Mouse (Mus musculus) hindbrain, embryonic 12.5 days (tissue): ENCODE results near the gene Gm47841. TPM values are rescaled to one million over a fixed set of nuclear protein-coding genes. Genes with fewer than 3 reads are reported as not detected.
A peak's percentile ranks its signal among the peaks of the same experiment; 100 is the strongest.

ENCODE experiments used
- ATAC-seq: fragments of 200-750 bp; cut with Nextera tagmentation; 2 replicates; pipeline ENCODE4 v1.8.0; 2017; ENCODE audit warnings: moderate TSS enrichment; ENCODE audit not compliant: low FRiP score
- H3K27ac ChIP-seq: fragments of 300-500 bp; sonication (generic); 2 replicates; pipeline ENCODE4 v1.5.1; 2016; ENCODE audit warnings: mild to moderate bottlenecking
- H3K27me3 ChIP-seq: fragments of 300-500 bp; sonication (generic); 2 replicates; pipeline ENCODE4 v1.6.1; 2016; ENCODE audit warnings: mild to moderate bottlenecking
- H3K36me3 ChIP-seq: fragments of 300-500 bp; sonication (generic); 2 replicates; pipeline ENCODE4 v1.6.1; 2016; ENCODE audit warnings: mild to moderate bottlenecking
- H3K4me1 ChIP-seq: fragments of 300-500 bp; sonication (generic); 2 replicates; pipeline ENCODE4 v1.6.1; 2016
- H3K4me2 ChIP-seq: fragments of 300-500 bp; sonication (generic); replicated peaks from 2 replicates; pipeline ENCODE4 v1.6.1; 2016; ENCODE audit warnings: mild to moderate bottlenecking
- H3K4me3 ChIP-seq: fragments of 300-500 bp; sonication (generic); 2 replicates; pipeline ENCODE4 v1.5.1; 2016; ENCODE audit warnings: mild to moderate bottlenecking
- H3K9ac ChIP-seq: fragments of 300-500 bp; sonication (generic); 2 replicates; pipeline ENCODE4 v1.6.1; 2016; ENCODE audit warnings: mild to moderate bottlenecking, moderate library complexity
- H3K9me3 ChIP-seq: fragments of 300-500 bp; sonication (generic); replicated peaks from 2 replicates; pipeline ENCODE4 v1.6.1; 2016; ENCODE audit warnings: mild to moderate bottlenecking
- WGBS: fragments of 180-500 bp; shearing (Covaris S2); methylation state at CpG from one replicate; pipeline ENCODE4 v1.1.7; 2016; 5-methylcytosine and 5-hydroxymethylcytosine counted together
- polyA plus RNA-seq: library from polyadenylated mRNA; unstranded; fragments of >200 nt; fragmentation: Nextera tagmentation; extraction: Ambion mirVana; gene quantifications from 2 replicates; pipeline ENCODE4 v1.2.1, GENCODE M21; 2016

The Gm47841 gene
- polyA plus RNA-seq, 1 experiment from 2014 or later = not detected

- no peak overlapping the region for H3K27ac ChIP-seq
Measured at GRCm38 (mm10) chr15:101081035-101081548, 33.9 kb upstream of the Gm47841 start.

DNA sequence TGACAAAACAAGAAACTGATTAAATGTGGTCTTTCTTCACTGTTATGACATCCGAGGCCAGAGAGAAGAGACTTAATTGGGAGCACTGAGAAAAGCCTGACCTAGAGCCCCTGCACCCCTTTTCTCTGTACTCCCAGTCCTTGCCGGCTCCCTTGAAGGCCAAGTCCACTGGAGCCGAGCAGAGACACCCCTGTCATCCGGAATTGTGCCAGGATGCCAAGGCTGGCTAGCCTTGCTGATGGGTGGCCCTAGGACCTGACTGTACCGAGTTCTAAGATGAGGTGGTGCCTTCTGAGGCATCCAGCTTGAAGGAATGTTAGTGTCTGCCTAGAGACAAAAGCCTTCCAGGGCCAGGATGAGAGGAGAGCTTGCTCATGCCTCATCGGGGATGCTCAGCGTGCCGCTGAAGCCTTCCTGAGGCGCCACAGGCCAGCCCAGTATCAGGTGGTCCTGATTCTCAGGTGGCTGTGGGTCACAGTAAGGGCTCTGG is 32.9 kb upstream of the Gm47841 start:
- H3K4me3 ChIP-seq = no peak overlapping the region
- 76% methylated on average over 9 of the region's 9 CpGs for WGBS
- H3K27me3 ChIP-seq = 0 out of 2 replicates have a peak, but pooled peaks cover 7% of the 10 kb centered on the region
- no peak overlapping the region for H3K9ac ChIP-seq
- ATAC-seq = no peak
- peaks cover 57% of the 10 kb centered on the region for H3K4me1 ChIP-seq
- H3K9me3 ChIP-seq = no peaks in the 10 kb centered on the region
- H3K36me3 ChIP-seq = no peaks in the 10 kb centered on the region
- no peak overlapping the region for H3K27ac ChIP-seq
- H3K4me2 ChIP-seq = no peak overlapping the region

More at GRCm38 (mm10) chr15:101081035-101081548, 33.9 kb upstream of the Gm47841 start:
- H3K4me1 ChIP-seq = peaks cover 47% of the 10 kb centered on the region
- 0 out of 2 replicates have a peak, but pooled peaks cover 7% of the 10 kb centered on the region for H3K27me3 ChIP-seq
- no peak for ATAC-seq
- no peaks in the 10 kb centered on the region for H3K36me3 ChIP-seq
- WGBS = 73% methylated on average over 7 of the region's 7 CpGs
- no peak overlapping the region for H3K4me3 ChIP-seq
- no peaks in the 10 kb centered on the region for H3K9me3 ChIP-seq
- no peak overlapping the region for H3K9ac ChIP-seq
- no peak overlapping the region for H3K4me2 ChIP-seq

DNA sequence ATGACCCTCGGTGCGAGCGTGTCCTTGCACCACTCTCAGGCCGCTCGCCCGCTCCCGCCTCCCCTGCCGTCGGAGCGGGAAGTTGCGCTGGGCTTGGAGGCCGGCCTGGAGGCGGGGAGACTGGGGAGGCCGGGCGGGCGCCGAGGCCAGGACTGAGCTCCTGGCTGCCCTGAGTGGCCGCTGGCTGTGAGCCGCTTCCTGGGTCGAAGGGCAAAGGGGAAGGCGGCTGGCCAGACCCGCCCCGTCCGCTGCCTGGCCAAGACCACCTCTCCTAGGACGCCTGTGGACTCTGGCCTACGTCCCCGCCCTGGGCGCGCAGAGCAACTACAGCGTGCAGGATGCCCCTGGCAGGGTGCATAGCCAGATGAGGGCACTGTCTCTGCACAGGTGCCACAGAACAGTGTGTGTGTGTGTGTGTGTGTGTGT is 31.5 kb upstream of the Gm47841 start:
- H3K4me3 ChIP-seq = peak overlapping the region; percentile 97
- peak overlapping the region; percentile 97 for H3K27ac ChIP-seq
- peak; percentile 52 for ATAC-seq
- H3K4me1 ChIP-seq = peaks cover 66% of the 10 kb centered on the region
- 0 out of 2 replicates have a peak, but pooled peaks cover 7% of the 10 kb centered on the region for H3K27me3 ChIP-seq
- H3K4me2 ChIP-seq = peak overlapping the region; percentile 87
- peak overlapping the region; percentile 99 for H3K9ac ChIP-seq
- under 1% methylated on average over 29 of the region's 30 CpGs for WGBS
- 0 out of 2 replicates have a peak, but pooled peaks cover under 1% of the 10 kb centered on the region for H3K36me3 ChIP-seq
- H3K9me3 ChIP-seq = no peaks in the 10 kb centered on the region

DNA sequence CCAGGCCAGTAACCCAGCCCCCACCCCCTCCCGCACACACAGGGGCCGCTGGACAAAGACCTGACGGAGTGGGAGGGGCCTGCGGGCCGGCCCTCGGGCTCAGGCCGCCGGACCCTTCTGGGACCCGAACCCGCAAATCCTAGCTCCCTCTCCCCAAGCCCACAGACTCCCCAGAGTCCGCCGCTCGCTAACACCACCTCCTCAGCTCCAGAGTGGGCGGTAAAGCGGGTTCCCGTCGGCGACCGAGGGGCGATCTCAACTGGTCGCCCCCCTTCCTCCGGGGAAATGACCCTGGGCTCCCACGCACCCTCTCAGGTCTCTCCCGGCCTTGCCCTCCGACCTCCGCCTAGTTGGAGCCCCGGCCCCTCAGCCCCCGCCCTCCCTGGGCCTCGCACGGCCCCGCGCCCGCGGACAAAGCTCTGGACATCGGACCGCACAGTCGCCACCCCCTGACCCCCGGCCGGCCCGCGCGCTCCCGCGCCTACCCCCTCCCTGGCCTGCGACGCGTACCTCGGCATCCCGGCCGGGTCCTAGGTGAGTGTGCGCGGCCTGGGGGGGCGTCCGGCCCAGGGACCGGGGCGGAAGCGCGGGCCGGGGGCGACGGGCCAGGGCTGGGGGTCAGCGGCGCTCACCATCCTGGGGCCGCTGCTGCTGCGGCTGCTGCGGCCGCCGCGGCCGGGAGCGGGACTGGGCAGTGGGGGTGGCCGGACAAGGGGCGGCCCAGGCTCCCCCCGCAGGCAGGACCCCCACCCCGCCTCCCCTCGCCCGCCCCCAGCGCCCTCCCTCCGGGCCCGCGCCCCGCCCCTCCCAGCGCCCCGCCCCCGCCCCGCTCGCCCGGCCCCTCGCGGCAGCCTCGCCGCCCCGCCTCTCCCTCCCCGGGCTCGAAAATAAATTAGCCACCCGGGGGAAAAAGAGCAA is 30.9 kb upstream of the Gm47841 start, which contains the start of gene Fignl2:
TSS of gene Fignl2 (minus strand) at position 755 of the 918 bp plus-strand sequence.
- peaks cover 66% of the 10 kb centered on the region for H3K4me1 ChIP-seq
- 0 out of 2 replicates have a peak, but pooled peaks cover 4% of the 10 kb centered on the region for H3K36me3 ChIP-seq
- peak; percentile 15 for ATAC-seq
- peak within 1 kb of the TSS; percentile 97 for H3K27ac ChIP-seq
- H3K9ac ChIP-seq = peak within 1 kb of the TSS; percentile 99
- H3K9me3 ChIP-seq = no peaks in the 10 kb centered on the region
- H3K4me3 ChIP-seq = peak within 1 kb of the TSS; percentile 97
- 0 out of 2 replicates have a peak, but pooled peaks cover 7% of the 10 kb centered on the region for H3K27me3 ChIP-seq
- WGBS = under 1% methylated on average over 75 of the region's 96 CpGs
- H3K4me2 ChIP-seq = peak within 1 kb of the TSS; percentile 87

DNA sequence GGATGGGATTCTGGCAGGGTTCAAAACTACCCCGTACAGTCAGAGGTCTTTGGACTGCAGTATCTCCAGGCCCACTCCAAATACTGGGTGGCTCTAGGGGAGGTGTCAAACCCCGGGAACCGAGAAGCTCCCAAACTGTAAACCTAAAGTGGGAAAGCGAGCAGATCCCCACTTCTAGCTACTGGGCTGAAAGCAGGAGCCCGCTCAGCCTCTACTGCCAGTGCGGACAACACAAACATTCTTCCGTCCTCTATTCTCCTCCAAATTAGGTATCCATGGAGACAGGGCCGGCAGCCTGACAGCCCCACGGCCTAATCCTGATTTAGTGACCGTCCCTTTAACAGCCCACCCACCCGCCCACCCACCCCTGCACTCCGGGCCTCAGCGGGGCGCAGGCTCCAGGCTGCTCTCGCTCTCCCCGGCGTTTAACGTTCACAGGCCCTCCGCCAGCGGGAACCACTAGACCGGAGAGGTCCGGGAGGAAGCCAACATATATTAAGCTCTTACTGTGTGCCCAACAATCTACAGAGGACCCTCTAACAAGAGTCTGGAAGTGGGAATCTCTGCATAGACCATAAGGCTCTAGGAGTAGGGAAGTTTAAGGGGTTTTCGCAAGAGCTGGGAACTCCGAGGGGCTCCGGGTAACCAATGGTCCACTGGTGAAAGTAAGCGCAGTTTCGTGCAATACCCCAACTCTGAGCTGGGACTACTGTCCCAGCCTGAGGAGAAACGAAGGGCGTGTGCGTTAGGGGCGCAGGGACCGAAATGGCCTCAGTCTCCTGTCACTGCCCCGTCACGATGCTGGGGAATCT is 30.0 kb upstream of the Gm47841 start:
- H3K4me1 ChIP-seq = peaks cover 64% of the 10 kb centered on the region

DNA sequence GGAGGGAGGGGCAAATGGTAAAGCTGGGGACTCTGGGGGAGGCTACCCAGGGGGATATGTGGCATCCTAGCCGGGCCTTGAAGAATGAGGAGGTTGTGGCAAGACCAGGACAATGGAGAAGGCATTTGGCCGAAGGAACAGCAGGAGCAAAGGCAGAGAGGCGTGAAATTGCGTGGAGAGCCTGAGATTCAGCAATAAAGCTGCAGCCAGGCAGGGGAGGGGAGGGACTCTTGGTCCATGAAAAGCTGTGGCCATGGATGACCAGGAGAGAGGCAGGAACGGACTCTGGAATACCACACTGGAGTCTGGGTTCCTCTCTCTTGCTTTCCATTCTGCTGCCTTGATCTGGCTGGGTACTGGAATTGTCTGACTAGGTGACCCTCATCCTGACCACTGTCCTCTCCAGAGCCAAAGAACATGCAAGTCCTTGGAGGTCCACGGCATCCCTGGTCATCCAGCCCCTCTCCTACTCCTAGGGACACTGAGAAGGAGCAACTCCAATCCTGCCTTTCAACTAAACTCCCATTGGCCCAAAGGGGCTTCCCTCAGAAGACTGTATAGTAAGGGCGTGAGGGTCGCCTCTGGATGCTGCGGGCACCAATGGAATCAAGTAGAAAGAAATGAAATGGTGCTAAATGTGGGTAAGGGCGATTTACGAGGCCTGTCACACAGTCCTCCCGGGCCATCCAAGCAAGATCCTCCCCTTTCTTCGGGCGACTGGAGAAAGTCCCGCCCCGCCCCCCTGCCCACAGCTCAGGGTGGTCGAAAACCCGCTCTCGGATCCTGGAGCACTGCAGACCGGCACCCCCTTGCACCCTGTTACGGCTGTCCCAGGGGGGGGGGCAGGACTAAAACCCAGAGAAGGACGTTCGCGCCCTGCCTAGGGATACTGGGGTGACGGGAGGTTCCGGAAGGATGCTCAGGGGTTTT is 29.1 kb upstream of the Gm47841 start:
- peak; percentile 62 for ATAC-seq
- Histone ChIP-seq H3K4me2 (peak overlapping the region; percentile 87), H3K9ac (peak overlapping the region; percentile 99), H3K27ac (peak overlapping the region; percentile 97), H3K36me3 (0 out of 2 replicates have a peak, but pooled peaks cover 4% of the 10 kb centered on the region), H3K9me3 (no peaks in the 10 kb centered on the region), H3K4me1 (peaks cover 66% of the 10 kb centered on the region), H3K27me3 (0 out of 2 replicates have a peak, but pooled peaks cover 4% of the 10 kb centered on the region), H3K4me3 (peak overlapping the region; percentile 97)
- 2% methylated on average over 26 of the region's 26 CpGs for WGBS

More for the DNA sequence above, 30.0 kb upstream of the Gm47841 start:
- Histone ChIP-seq H3K4me2 (peak overlapping the region; percentile 87), H3K9ac (peak overlapping the region; percentile 99), H3K4me3 (peak overlapping the region; percentile 97), H3K9me3 (no peaks in the 10 kb centered on the region), H3K36me3 (0 out of 2 replicates have a peak, but pooled peaks cover 4% of the 10 kb centered on the region), H3K27me3 (0 out of 2 replicates have a peak, but pooled peaks cover 4% of the 10 kb centered on the region), H3K27ac (peak overlapping the region; percentile 97)
- peak; percentile 47 for ATAC-seq
- WGBS = under 1% methylated on average over 34 of the region's 34 CpGs

- WGBS = 7% methylated on average over 5 of the region's 5 CpGs
- Histone ChIP-seq H3K36me3 (0 out of 2 replicates have a peak, but pooled peaks cover 4% of the 10 kb centered on the region), H3K27ac (peak overlapping the region; percentile 97), H3K4me3 (peak overlapping the region; percentile 97), H3K9ac (peak overlapping the region; percentile 99), H3K9me3 (no peaks in the 10 kb centered on the region), H3K4me1 (peaks cover 68% of the 10 kb centered on the region), H3K4me2 (peak overlapping the region; percentile 87), H3K27me3 (0 out of 2 replicates have a peak, but pooled peaks cover 4% of the 10 kb centered on the region)
- ATAC-seq = no peak
Measured at GRCm38 (mm10) chr15:101075656-101076055, 28.5 kb upstream of the Gm47841 start.

DNA sequence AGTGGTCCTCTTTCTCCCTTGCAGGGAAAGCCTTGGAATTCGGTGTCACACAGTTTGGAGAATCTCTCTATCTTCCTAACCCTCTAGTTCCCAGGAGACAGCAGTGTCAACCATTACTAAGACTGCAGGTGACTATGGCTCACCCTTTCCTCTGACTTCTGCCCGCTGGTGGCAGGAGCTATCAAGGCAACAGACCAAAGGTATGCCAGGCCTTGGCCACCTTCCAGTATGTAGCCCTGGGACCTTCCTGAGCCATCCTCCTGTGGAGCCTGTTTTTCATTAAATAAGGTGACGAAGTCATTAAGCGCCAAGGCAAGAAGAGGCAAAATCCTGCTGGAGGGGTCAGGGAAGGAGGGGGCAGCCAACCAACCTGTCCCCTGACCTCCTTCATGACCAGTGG is 28.0 kb upstream of the Gm47841 start:
- no peak for ATAC-seq
- Histone ChIP-seq H3K4me1 (peaks cover 68% of the 10 kb centered on the region), H3K36me3 (0 out of 2 replicates have a peak, but pooled peaks cover 4% of the 10 kb centered on the region), H3K4me2 (peak overlapping the region; percentile 87), H3K27me3 (0 out of 2 replicates have a peak, but pooled peaks cover 4% of the 10 kb centered on the region), H3K9ac (no peak overlapping the region), H3K4me3 (0 out of 2 replicates have a peak overlapping the region, but pooled peaks have one; percentile 97), H3K9me3 (no peaks in the 10 kb centered on the region), H3K27ac (peak overlapping the region; percentile 97; the same call in 1 of the 2 replicates)
- 57% methylated on average over 4 of the region's 4 CpGs for WGBS

- Histone ChIP-seq H3K27me3 (0 out of 2 replicates have a peak, but pooled peaks cover 4% of the 10 kb centered on the region), H3K36me3 (0 out of 2 replicates have a peak, but pooled peaks cover 4% of the 10 kb centered on the region), H3K9ac (no peak overlapping the region), H3K4me2 (no peak overlapping the region), H3K27ac (no peak overlapping the region), H3K4me3 (no peak overlapping the region), H3K4me1 (peaks cover 73% of the 10 kb centered on the region), H3K9me3 (no peaks in the 10 kb centered on the region)
- no peak for ATAC-seq
- 77% methylated on average over 5 of the region's 5 CpGs for WGBS
Measured at GRCm38 (mm10) chr15:101074067-101074466, 26.9 kb upstream of the Gm47841 start.

DNA sequence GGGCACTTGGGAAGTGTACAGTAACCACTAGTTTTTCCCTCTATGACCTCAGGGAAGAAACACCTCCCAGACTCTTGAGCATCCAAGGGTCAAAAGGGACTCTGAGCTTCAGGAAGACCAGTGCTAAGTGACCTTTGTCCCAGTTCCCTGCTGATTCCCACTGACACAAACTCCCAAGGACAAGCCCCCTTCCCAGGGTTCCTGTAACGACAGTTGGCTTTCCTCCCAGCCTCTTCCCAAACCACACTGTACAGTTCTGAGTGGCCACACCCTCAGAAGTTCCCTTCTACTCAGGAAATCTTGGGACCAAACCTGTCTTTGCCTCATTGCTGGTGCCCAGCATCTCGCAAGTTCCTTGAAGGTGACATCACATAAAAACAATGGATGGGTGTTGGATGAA is 25.5 kb upstream of the Gm47841 start:
- no peak for ATAC-seq
- Histone ChIP-seq H3K4me1 (peaks cover 77% of the 10 kb centered on the region), H3K4me2 (no peak overlapping the region), H3K9me3 (no peaks in the 10 kb centered on the region), H3K27me3 (no peaks in the 10 kb centered on the region), H3K9ac (no peak overlapping the region), H3K36me3 (0 out of 2 replicates have a peak, but pooled peaks cover 4% of the 10 kb centered on the region), H3K27ac (no peak overlapping the region), H3K4me3 (no peak overlapping the region)
- 74% methylated on average over 2 of the region's 2 CpGs for WGBS
